Mouse (Mus musculus) heart, embryonic 11.5 days (tissue): ENCODE data around the gene Gm20388. TPM values are rescaled to one million over a fixed set of nuclear protein-coding genes. Genes with fewer than 3 reads are reported as not detected.
"Not testable (repeated sequence)": the region's sequence is repeated elsewhere in the genome, so short reads cannot be mapped to it uniquely, and the experiment has no call there.

Experiments used
- ATAC-seq: fragments of 200-750 bp; cut with Nextera tagmentation; replicated peaks from 2 replicates; pipeline ENCODE4 v1.8.0; 2017; ENCODE audit warnings: moderate library complexity; ENCODE audit not compliant: insufficient number of reproducible peaks, low FRiP score, low TSS enrichment
- H3K27ac ChIP-seq: fragments of 300-500 bp; sonication (generic); 2 replicates; pipeline ENCODE4 v1.5.1; 2014; ENCODE audit warnings: mild to moderate bottlenecking, low read depth, low read length
- H3K27me3 ChIP-seq: fragments of 300-500 bp; sonication (generic); 2 replicates; pipeline ENCODE4 v1.6.1; 2014; ENCODE audit warnings: mild to moderate bottlenecking, low read length, mixed read lengths; ENCODE audit not compliant: control insufficient read depth, insufficient read depth
- H3K36me3 ChIP-seq: fragments of 300-500 bp; sonication (generic); 2 replicates; pipeline ENCODE4 v1.6.1; 2014; ENCODE audit warnings: mild to moderate bottlenecking, low read length, moderate library complexity, mixed read lengths; ENCODE audit not compliant: control insufficient read depth, insufficient read depth
- H3K4me1 ChIP-seq: fragments of 300-500 bp; sonication (generic); 2 replicates; pipeline ENCODE4 v1.6.1; 2014; ENCODE audit warnings: low read length; ENCODE audit not compliant: control insufficient read depth, insufficient read depth
- H3K4me2 ChIP-seq: fragments of 300-500 bp; sonication (generic); 2 replicates; pipeline ENCODE4 v1.6.1; 2014; ENCODE audit warnings: mild to moderate bottlenecking, moderate library complexity
- H3K4me3 ChIP-seq: fragments of 300-500 bp; sonication (generic); 2 replicates; pipeline ENCODE4 v1.5.1; 2014; ENCODE audit warnings: low read depth, low read length
- H3K9ac ChIP-seq: fragments of 300-500 bp; sonication (generic); 2 replicates; pipeline ENCODE4 v1.6.1; 2014; ENCODE audit warnings: mild to moderate bottlenecking, low read depth, low read length, moderate library complexity
- H3K9me3 ChIP-seq: fragments of 300-500 bp; sonication (generic); replicated peaks from 2 replicates; pipeline ENCODE4 v1.6.1; 2016; ENCODE audit warnings: low read length; ENCODE audit not compliant: control insufficient read depth
- WGBS: fragments of 180-500 bp; shearing (Covaris S2); extraction: QIAGEN DNeasy Blood & Tissue Kit; methylation state at CpG from one replicate; pipeline ENCODE4 v1.1.7; 2014; ENCODE audit not compliant: insufficient replicate concordance; 5-methylcytosine and 5-hydroxymethylcytosine counted together
- polyA plus RNA-seq: library from polyadenylated mRNA; unstranded; fragments of >200 nt; fragmentation: Nextera tagmentation; extraction: Ambion mirVana; gene quantifications from 2 replicates; pipeline ENCODE4 v1.2.1, GENCODE M21; 2014

Gm20388 gene
- polyA plus RNA-seq, 1 experiment from 2014 or later, result 6.4 TPM

- 91% methylated on average over 5 of the region's 6 CpGs for WGBS
These were observed 3372.4 kb downstream of the Gm20388 start for GRCm38 (mm10) chr8:123282994-123283393.

GRCm38 (mm10) chr8:123283991-123284390 is 3373.3 kb downstream of the Gm20388 start:
- no peak overlapping the region for H3K27ac ChIP-seq
- 80% methylated on average over 7 of the region's 7 CpGs for WGBS
- H3K9me3 ChIP-seq, result no peaks in the 10 kb centered on the region
- no peak for ATAC-seq
- no peak overlapping the region for H3K4me3 ChIP-seq
- H3K4me1 ChIP-seq, result peaks cover 3% of the 10 kb centered on the region; the same call in 1 of the 2 replicates
- H3K36me3 ChIP-seq, result peaks cover 16% of the 10 kb centered on the region; the same call in 1 of the 2 replicates
- H3K27me3 ChIP-seq, result no peaks in the 10 kb centered on the region
- no peak overlapping the region for H3K4me2 ChIP-seq
- H3K9ac ChIP-seq, result 0 out of 2 replicates have a peak overlapping the region, but pooled peaks have one; percentile 28

More at GRCm38 (mm10) chr8:123282994-123283393, 3372.4 kb downstream of the Gm20388 start:
- H3K4me1 ChIP-seq, H3K9me3 ChIP-seq, H3K4me3 ChIP-seq, H3K9ac ChIP-seq, H3K4me2 ChIP-seq, H3K27ac ChIP-seq, ATAC-seq, H3K27me3 ChIP-seq: not testable (repeated sequence)
- H3K36me3 ChIP-seq, result peaks cover 14% of the 10 kb centered on the region; the same call in 1 of the 2 replicates

- no peak overlapping the region for H3K27ac ChIP-seq
- no peak overlapping the region for H3K4me2 ChIP-seq
- H3K27me3 ChIP-seq, result no peaks in the 10 kb centered on the region
- H3K9ac ChIP-seq, result 0 out of 2 replicates have a peak overlapping the region, but pooled peaks have one; percentile 28
- no peak for ATAC-seq
- H3K36me3 ChIP-seq, result peaks cover 17% of the 10 kb centered on the region; the same call in 1 of the 2 replicates
- WGBS, result 49% methylated on average over 5 of the region's 5 CpGs
- no peak overlapping the region for H3K4me3 ChIP-seq
- H3K9me3 ChIP-seq, result no peaks in the 10 kb centered on the region
- peaks cover 3% of the 10 kb centered on the region; the same call in 1 of the 2 replicates for H3K4me1 ChIP-seq
These were observed 3373.9 kb downstream of the Gm20388 start for GRCm38 (mm10) chr8:123284493-123284892.

GRCm38 (mm10) chr8:123287362-123287761 is 3376.7 kb downstream of the Gm20388 start:
- H3K4me3 ChIP-seq, result no peak overlapping the region
- no peak overlapping the region for H3K9ac ChIP-seq
- ATAC-seq, result no peak
- H3K4me2 ChIP-seq, result no peak overlapping the region
- WGBS, result 91% methylated on average over 17 of the region's 17 CpGs
- no peak overlapping the region for H3K27ac ChIP-seq
- peaks cover 18% of the 10 kb centered on the region; the same call in 1 of the 2 replicates for H3K36me3 ChIP-seq
- peaks cover 7% of the 10 kb centered on the region; the same call in 1 of the 2 replicates for H3K4me1 ChIP-seq
- H3K27me3 ChIP-seq, result no peaks in the 10 kb centered on the region
- no peaks in the 10 kb centered on the region for H3K9me3 ChIP-seq

- Histone ChIP-seq H3K4me2 (no peak overlapping the region), H3K9ac (no peak overlapping the region), H3K4me1 (peaks cover 4% of the 10 kb centered on the region; the same call in 1 of the 2 replicates), H3K27me3 (no peaks in the 10 kb centered on the region), H3K4me3 (no peak overlapping the region), H3K27ac (no peak overlapping the region), H3K36me3 (peaks cover 20% of the 10 kb centered on the region; the same call in 1 of the 2 replicates), H3K9me3 (no peaks in the 10 kb centered on the region)
- 75% methylated on average over 4 of the region's 4 CpGs for WGBS
- no peak for ATAC-seq
These were observed 3379.5 kb downstream of the Gm20388 start for GRCm38 (mm10) chr8:123290166-123290565.

GRCm38 (mm10) chr8:123290679-123291078 is 3380.0 kb downstream of the Gm20388 start:
- Histone ChIP-seq H3K4me2 (no peak overlapping the region), H3K9ac (no peak overlapping the region), H3K27me3 (no peaks in the 10 kb centered on the region), H3K4me3 (no peak overlapping the region), H3K9me3 (no peaks in the 10 kb centered on the region), H3K36me3 (peaks cover 20% of the 10 kb centered on the region; the same call in 1 of the 2 replicates), H3K4me1 (peaks cover 4% of the 10 kb centered on the region; the same call in 1 of the 2 replicates), H3K27ac (no peak overlapping the region)
- 90% methylated on average over 8 of the region's 8 CpGs for WGBS
- no peak for ATAC-seq

GRCm38 (mm10) chr8:123291716-123292115 is 3381.1 kb downstream of the Gm20388 start:
- Histone ChIP-seq H3K4me3 (no peak overlapping the region), H3K9me3 (no peaks in the 10 kb centered on the region), H3K27ac (no peak overlapping the region), H3K4me1 (peaks cover 4% of the 10 kb centered on the region; the same call in 1 of the 2 replicates), H3K4me2 (no peak overlapping the region), H3K27me3 (no peaks in the 10 kb centered on the region), H3K36me3 (peaks cover 23% of the 10 kb centered on the region; the same call in 1 of the 2 replicates), H3K9ac (0 out of 2 replicates have a peak overlapping the region, but pooled peaks have one; percentile 28)
- WGBS, result 56% methylated on average over 8 of the region's 8 CpGs
- no peak for ATAC-seq

GRCm38 (mm10) chr8:123292281-123292680 is 3381.6 kb downstream of the Gm20388 start:
- H3K9ac ChIP-seq, result no peak overlapping the region
- ATAC-seq, result no peak
- H3K27me3 ChIP-seq, result no peaks in the 10 kb centered on the region
- H3K4me1 ChIP-seq, result peaks cover 4% of the 10 kb centered on the region; the same call in 1 of the 2 replicates
- H3K9me3 ChIP-seq, result no peaks in the 10 kb centered on the region
- 84% methylated on average over 3 of the region's 3 CpGs for WGBS
- H3K27ac ChIP-seq, result no peak overlapping the region
- H3K36me3 ChIP-seq, result peaks cover 23% of the 10 kb centered on the region; the same call in 1 of the 2 replicates
- H3K4me3 ChIP-seq, result no peak overlapping the region
- H3K4me2 ChIP-seq, result no peak overlapping the region

- no peak overlapping the region for H3K4me3 ChIP-seq
- H3K4me1 ChIP-seq, result peaks cover 4% of the 10 kb centered on the region; the same call in 1 of the 2 replicates
- H3K4me2 ChIP-seq, result no peak overlapping the region
- no peak overlapping the region for H3K27ac ChIP-seq
- ATAC-seq, result no peak; the same call in 1 of the 2 replicates
- no peaks in the 10 kb centered on the region for H3K9me3 ChIP-seq
- no peak overlapping the region for H3K9ac ChIP-seq
- no peaks in the 10 kb centered on the region for H3K27me3 ChIP-seq
- peaks cover 19% of the 10 kb centered on the region; the same call in 1 of the 2 replicates for H3K36me3 ChIP-seq
- 87% methylated on average over 2 of the region's 2 CpGs for WGBS
These were observed 3382.1 kb downstream of the Gm20388 start for GRCm38 (mm10) chr8:123292785-123293184.
